Mouse (Mus musculus) kidney, embryonic 15.5 days (tissue): ENCODE data around the gene Ctnnbl1. TPM values are rescaled to one million over a fixed set of nuclear protein-coding genes. Genes with fewer than 3 reads are reported as not detected.

Experiments
- ATAC-seq: fragments of 200-750 bp; cut with Nextera tagmentation; replicated peaks from 2 replicates; pipeline ENCODE4 v1.8.0; 2017; ENCODE audit warnings: moderate TSS enrichment; ENCODE audit not compliant: low FRiP score
- H3K27ac ChIP-seq: fragments of 300-500 bp; sonication (generic); 2 replicates; pipeline ENCODE4 v1.5.1; 2015; ENCODE audit warnings: mild to moderate bottlenecking, inconsistent platforms
- H3K27me3 ChIP-seq: fragments of 300-500 bp; sonication (generic); 2 replicates; pipeline ENCODE4 v1.6.1; 2015; ENCODE audit warnings: inconsistent platforms
- H3K36me3 ChIP-seq: fragments of 300-500 bp; sonication (generic); 2 replicates; pipeline ENCODE4 v1.6.1; 2015; ENCODE audit warnings: inconsistent platforms
- H3K4me1 ChIP-seq: fragments of 300-500 bp; sonication (generic); 2 replicates; pipeline ENCODE4 v1.6.1; 2015; ENCODE audit warnings: inconsistent platforms
- H3K4me2 ChIP-seq: fragments of 300-500 bp; sonication (generic); 2 replicates; pipeline ENCODE4 v1.6.1; 2015; ENCODE audit warnings: moderate library complexity, mild to moderate bottlenecking, inconsistent platforms
- H3K4me3 ChIP-seq: fragments of 300-500 bp; sonication (generic); replicated peaks from 2 replicates; pipeline ENCODE4 v1.5.1; 2015; ENCODE audit warnings: mild to moderate bottlenecking, inconsistent platforms
- H3K9ac ChIP-seq: fragments of 300-500 bp; sonication (generic); 2 replicates; pipeline ENCODE4 v1.6.1; 2015; ENCODE audit warnings: mild to moderate bottlenecking, inconsistent platforms
- H3K9me3 ChIP-seq: fragments of 300-500 bp; sonication (generic); replicated peaks from 2 replicates; pipeline ENCODE4 v1.6.1; 2016; ENCODE audit warnings: inconsistent platforms
- WGBS: fragments of 180-500 bp; shearing (Covaris S2); methylation state at CpG from one replicate; pipeline ENCODE4 v1.1.7; 2015; ENCODE audit warnings: mixed read lengths; 5-methylcytosine and 5-hydroxymethylcytosine counted together
- polyA plus RNA-seq: library from polyadenylated mRNA; unstranded; fragments of >200 nt; fragmentation: Nextera tagmentation; extraction: Ambion mirVana; gene quantifications from 2 replicates; pipeline ENCODE4 v1.2.1, GENCODE M21; 2015

Gene Ctnnbl1
- polyA plus RNA-seq: 72.7 and 75.3 TPM in 2 replicates

- Histone ChIP-seq H3K27ac (no peak within 1 kb of the TSS), H3K9me3 (no peaks in the 10 kb centered on the region), H3K4me2 (peak within 1 kb of the TSS; percentile 77), H3K4me3 (peak within 1 kb of the TSS; percentile 94), H3K27me3 (no peaks in the 10 kb centered on the region), H3K36me3 (no peaks in the 10 kb centered on the region), H3K9ac (peak within 1 kb of the TSS; percentile 87), H3K4me1 (peaks cover 10% of the 10 kb centered on the region)
- 12% methylated on average over 44 of the region's 44 CpGs for WGBS
- ATAC-seq: peak; percentile 93
These were observed at the start of gene Ctnnbl1 for GRCm38 (mm10) chr2:157736854-157737850. TSS of gene Ctnnbl1 (plus strand) at chr2:157737401.

GRCm38 (mm10) chr2:157687506-157687905 lies 49.7 kb upstream of the Ctnnbl1 start:
- Histone ChIP-seq H3K9ac (no peak overlapping the region), H3K4me1 (peaks cover 19% of the 10 kb centered on the region), H3K4me3 (no peak overlapping the region), H3K27ac (no peak overlapping the region), H3K4me2 (no peak overlapping the region), H3K9me3 (no peaks in the 10 kb centered on the region; the same call in 1 of the 2 replicates), H3K27me3 (0 out of 2 replicates have a peak, but pooled peaks cover 2% of the 10 kb centered on the region), H3K36me3 (no peaks in the 10 kb centered on the region)
- ATAC-seq: no peak
- 59% methylated on average over 3 of the region's 3 CpGs for WGBS

- peak; percentile 28 for ATAC-seq
- H3K4me1 ChIP-seq: peaks cover 46% of the 10 kb centered on the region
- no peak overlapping the region for H3K4me3 ChIP-seq
- WGBS: 31% methylated on average over 13 of the region's 13 CpGs
- peak overlapping the region; percentile 80 for H3K27ac ChIP-seq
- H3K36me3 ChIP-seq: no peaks in the 10 kb centered on the region
- H3K27me3 ChIP-seq: 0 out of 2 replicates have a peak, but pooled peaks cover 2% of the 10 kb centered on the region
- no peak overlapping the region for H3K9ac ChIP-seq
- H3K9me3 ChIP-seq: no peaks in the 10 kb centered on the region; the same call in 1 of the 2 replicates
- H3K4me2 ChIP-seq: peak overlapping the region; percentile 34
These were observed 45.7 kb upstream of the Ctnnbl1 start for GRCm38 (mm10) chr2:157691266-157692105.

GRCm38 (mm10) chr2:157692365-157692932 lies 44.8 kb upstream of the Ctnnbl1 start:
- Histone ChIP-seq H3K36me3 (no peaks in the 10 kb centered on the region), H3K9me3 (no peaks in the 10 kb centered on the region), H3K27me3 (0 out of 2 replicates have a peak, but pooled peaks cover 2% of the 10 kb centered on the region), H3K27ac (peak overlapping the region; percentile 80), H3K9ac (no peak overlapping the region), H3K4me1 (peaks cover 52% of the 10 kb centered on the region), H3K4me2 (peak overlapping the region; percentile 34), H3K4me3 (no peak overlapping the region)
- WGBS: 13% methylated on average over 17 of the region's 17 CpGs
- ATAC-seq: peak; percentile 68

- 61% methylated on average over 3 of the region's 3 CpGs for WGBS
- H3K27ac ChIP-seq: peak overlapping the region; percentile 37
- 0 out of 2 replicates have a peak, but pooled peaks cover 2% of the 10 kb centered on the region for H3K27me3 ChIP-seq
- peak; percentile 45; the same call in 1 of the 2 replicates for ATAC-seq
- H3K36me3 ChIP-seq: no peaks in the 10 kb centered on the region
- H3K4me3 ChIP-seq: no peak overlapping the region
- H3K4me1 ChIP-seq: peaks cover 52% of the 10 kb centered on the region
- no peak overlapping the region for H3K9ac ChIP-seq
- no peak overlapping the region for H3K4me2 ChIP-seq
- H3K9me3 ChIP-seq: no peaks in the 10 kb centered on the region
These were observed 43.6 kb upstream of the Ctnnbl1 start for GRCm38 (mm10) chr2:157693576-157693975.

- WGBS: 16% methylated on average over 7 of the region's 7 CpGs
- no peak overlapping the region for H3K4me3 ChIP-seq
- peak; percentile 81 for ATAC-seq
- H3K9me3 ChIP-seq: no peaks in the 10 kb centered on the region
- no peak overlapping the region for H3K4me2 ChIP-seq
- H3K27ac ChIP-seq: peak overlapping the region; percentile 84
- H3K4me1 ChIP-seq: peaks cover 51% of the 10 kb centered on the region
- H3K27me3 ChIP-seq: no peaks in the 10 kb centered on the region
- no peak overlapping the region for H3K9ac ChIP-seq
- H3K36me3 ChIP-seq: no peaks in the 10 kb centered on the region
These were observed 40.9 kb upstream of the Ctnnbl1 start for GRCm38 (mm10) chr2:157696297-157696731.

GRCm38 (mm10) chr2:157703155-157703554 lies 34.0 kb upstream of the Ctnnbl1 start:
- Histone ChIP-seq H3K27ac (no peak overlapping the region), H3K4me1 (peaks cover 28% of the 10 kb centered on the region), H3K9ac (no peak overlapping the region), H3K36me3 (no peaks in the 10 kb centered on the region), H3K4me3 (no peak overlapping the region), H3K4me2 (no peak overlapping the region), H3K9me3 (no peaks in the 10 kb centered on the region), H3K27me3 (no peaks in the 10 kb centered on the region)
- WGBS: 39% methylated on average over 8 of the region's 8 CpGs
- no peak for ATAC-seq

GRCm38 (mm10) chr2:157704991-157705776 lies 32.0 kb upstream of the Ctnnbl1 start:
- ATAC-seq: no peak
- 45% methylated on average over 28 of the region's 28 CpGs for WGBS

GRCm38 (mm10) chr2:157705777-157706158 lies 31.4 kb upstream of the Ctnnbl1 start:
- no peaks in the 10 kb centered on the region for H3K9me3 ChIP-seq
- no peak overlapping the region for H3K9ac ChIP-seq
- no peaks in the 10 kb centered on the region for H3K36me3 ChIP-seq
- no peak overlapping the region for H3K4me2 ChIP-seq
- 67% methylated on average over 8 of the region's 8 CpGs for WGBS
- 0 out of 2 replicates have a peak overlapping the region, but pooled peaks have one; percentile 13 for H3K27ac ChIP-seq
- no peak for ATAC-seq
- no peak overlapping the region for H3K4me3 ChIP-seq
- H3K4me1 ChIP-seq: peaks cover 23% of the 10 kb centered on the region
- no peaks in the 10 kb centered on the region for H3K27me3 ChIP-seq

More at GRCm38 (mm10) chr2:157704991-157705776, 32.0 kb upstream of the Ctnnbl1 start:
- Histone ChIP-seq H3K9me3 (no peaks in the 10 kb centered on the region), H3K36me3 (no peaks in the 10 kb centered on the region), H3K27ac (no peak overlapping the region), H3K9ac (no peak overlapping the region), H3K27me3 (no peaks in the 10 kb centered on the region), H3K4me3 (no peak overlapping the region), H3K4me2 (no peak overlapping the region), H3K4me1 (peaks cover 23% of the 10 kb centered on the region)

GRCm38 (mm10) chr2:157707191-157707923 lies 29.8 kb upstream of the Ctnnbl1 start:
- 55% methylated on average over 11 of the region's 11 CpGs for WGBS
- Histone ChIP-seq H3K27ac (peak overlapping the region; percentile 22; the same call in 1 of the 2 replicates), H3K36me3 (no peaks in the 10 kb centered on the region), H3K4me3 (no peak overlapping the region), H3K9me3 (no peaks in the 10 kb centered on the region), H3K9ac (no peak overlapping the region), H3K4me1 (peaks cover 37% of the 10 kb centered on the region), H3K4me2 (no peak overlapping the region), H3K27me3 (no peaks in the 10 kb centered on the region)
- no peak; the same call in 1 of the 2 replicates for ATAC-seq
